7 mouse cellular contexts compared by ENCODE assay signal in genomic region chr4:134450392-134451195, GRCm38 (mm10). TPM values are rescaled to one million over a fixed set of nuclear protein-coding genes. Genes with fewer than 3 reads are reported as not detected.
DNase-seq lines count a peak whose midpoint lies in the region; ATAC-seq and TF ChIP-seq lines count a peak whose summit lies in the region.

No protein-coding gene starts in this region.

- WGBS in forebrain, embryonic 15.5 days: 11% methylated on average over 20 of the region's 20 CpGs
- WGBS in intestine, postnatal 0 days: 36% methylated on average over 20 of the region's 20 CpGs
- 19% methylated on average over 20 of the region's 20 CpGs for WGBS in limb, embryonic 11.5 days
- WGBS in olfactory bulb, adult 2 months: 28% methylated on average over 20 of the region's 20 CpGs

- peak overlapping the region; percentile 15 for H3K4me2 ChIP-seq in forebrain, embryonic 15.5 days (replicated peaks)
- H3K4me2 ChIP-seq in intestine, postnatal 0 days (replicated peaks; ENCODE audit: low read depth): peak overlapping the region; percentile 24
- peak overlapping the region; percentile 22; the same call in 1 of the 2 replicates for H3K4me2 ChIP-seq in limb, embryonic 11.5 days (ENCODE audit: low read depth, severe bottlenecking)

- no peaks in the 10 kb centered on the region for H3K36me3 ChIP-seq in ES-E14 (ENCODE audit: control insufficient read depth, insufficient read depth, low read length, poor library complexity, severe bottlenecking)
- no peaks in the 10 kb centered on the region for H3K36me3 ChIP-seq in forebrain, embryonic 15.5 days
- no peaks in the 10 kb centered on the region for H3K36me3 ChIP-seq in intestine, postnatal 0 days (ENCODE audit: control insufficient read depth, insufficient read depth)
- no peaks in the 10 kb centered on the region for H3K36me3 ChIP-seq in limb, embryonic 11.5 days (ENCODE audit: control insufficient read depth, insufficient read depth, low read length)

- in situ Hi-C loops in ES-E14 (cut with MboI; ENCODE audit: low sequenced_read_pairs in 2 of 2, unreplicated experiment in 2 of 2): no loop called here

- peaks cover 10 to 37% of the 10 kb centered on the region in 2 experiments; a peak in 3 of 4 replicates for H3K4me1 ChIP-seq in ES-E14 (ENCODE audit: control insufficient read depth in 2 of 2, insufficient read depth in 2 of 2, low read length in 2 of 2, poor library complexity in 1 of 2)
- H3K4me1 ChIP-seq in forebrain, embryonic 15.5 days: peaks cover 42% of the 10 kb centered on the region
- H3K4me1 ChIP-seq in intestine, postnatal 0 days (replicated peaks; ENCODE audit: control insufficient read depth, insufficient read depth, low read length): peaks cover 3% of the 10 kb centered on the region; the same call in 1 of the 2 replicates
- H3K4me1 ChIP-seq in limb, embryonic 11.5 days (ENCODE audit: control insufficient read depth, insufficient read depth, low read length): peaks cover 9% of the 10 kb centered on the region
- peaks cover 46% of the 10 kb centered on the region for H3K4me1 ChIP-seq in olfactory bulb, adult 2 months (ENCODE audit: control insufficient read depth, insufficient read depth, low read length)

- H3K4me3 ChIP-seq in ES-E14 (ENCODE audit: insufficient read depth in 1 of 2, low read depth in 1 of 2, low read length in 2 of 2, poor library complexity in 1 of 2, severe bottlenecking in 1 of 2): peak overlapping the region; percentile 8 to 17; a peak in 2 of 4 replicates
- H3K4me3 ChIP-seq in forebrain, embryonic 15.5 days: no peak overlapping the region
- no peak overlapping the region for H3K4me3 ChIP-seq in intestine, postnatal 0 days (ENCODE audit: low read depth, low read length)
- H3K4me3 ChIP-seq in limb, embryonic 11.5 days (ENCODE audit: low read depth, low read length): no peak overlapping the region
- H3K4me3 ChIP-seq in olfactory bulb, adult 2 months (ENCODE audit: insufficient read depth, low read depth, low read length): no peak overlapping the region

- no peak for DNase-seq in ES-E14 (ENCODE audit: low read depth, low spot score)
- peak; percentile 81 for DNase-seq in brain, embryonic 14.5 days (ENCODE audit: low read depth)
- peak; percentile 33 for DNase-seq in limb, embryonic 11.5 days (ENCODE audit: low spot score)
- no peak for DNase-seq in spleen, adult 12 weeks (ENCODE audit: low spot score)

- TF ChIP-seq CTCF in brain, embryonic 14.5 days (IDR thresholded peaks at IDR 0.05; ENCODE audit: borderline replicate concordance, extremely low read depth, insufficient read depth, insufficient read length): no peak
- no peak for TF ChIP-seq CTCF in intestine, postnatal 0 days (IDR thresholded peaks at IDR 0.05; ENCODE audit: low read depth)
- TF ChIP-seq CTCF in olfactory bulb, adult 2 months (IDR thresholded peaks at IDR 0.05; ENCODE audit: insufficient read depth, low read depth, low read length): no peak

- H3K9ac ChIP-seq in ES-E14 (ENCODE audit: insufficient read depth, low read depth, low read length, poor library complexity, severe bottlenecking): no peak overlapping the region; the same call in 1 of the 2 replicates
- peak overlapping the region; percentile 33 for H3K9ac ChIP-seq in forebrain, embryonic 15.5 days (replicated peaks)
- H3K9ac ChIP-seq in intestine, postnatal 0 days (ENCODE audit: low read depth, low read length): no peak overlapping the region
- 0 out of 2 replicates have a peak overlapping the region, but pooled peaks have one; percentile 12 for H3K9ac ChIP-seq in limb, embryonic 11.5 days (ENCODE audit: low read length)

- H3K27ac ChIP-seq in ES-E14 (ENCODE audit: insufficient read depth, low read depth, low read length, poor library complexity, severe bottlenecking): no peak overlapping the region
- H3K27ac ChIP-seq in forebrain, embryonic 15.5 days (replicated peaks): peak overlapping the region; percentile 91
- H3K27ac ChIP-seq in intestine, postnatal 0 days (ENCODE audit: low read depth, low read length): no peak overlapping the region
- no peak overlapping the region for H3K27ac ChIP-seq in limb, embryonic 11.5 days (replicated peaks; ENCODE audit: low read depth, low read length)
- H3K27ac ChIP-seq in olfactory bulb, adult 2 months (ENCODE audit: insufficient read depth, low read depth, low read length): peak overlapping the region; percentile 86

- ATAC-seq in forebrain, embryonic 15.5 days (replicated peaks): peak; percentile 60
- ATAC-seq in intestine, postnatal 0 days: no peak
- ATAC-seq in limb, embryonic 11.5 days (ENCODE audit: insufficient number of reproducible peaks, low FRiP score, low TSS enrichment, low read depth): no peak

- 0 out of 2 replicates have a peak, but pooled peaks cover 3% of the 10 kb centered on the region for H3K27me3 ChIP-seq in forebrain, embryonic 15.5 days
- H3K27me3 ChIP-seq in intestine, postnatal 0 days (replicated peaks; ENCODE audit: control insufficient read depth, insufficient read depth, low read length): peaks cover 10% of the 10 kb centered on the region; the same call in 1 of the 2 replicates
- H3K27me3 ChIP-seq in limb, embryonic 11.5 days (ENCODE audit: control insufficient read depth, insufficient read depth, low read length): peaks cover 12% of the 10 kb centered on the region

- TF ChIP-seq POLR2A in brain, embryonic 14.5 days (IDR thresholded peaks at IDR 0.05; ENCODE audit: borderline replicate concordance, extremely low read depth, insufficient read depth, insufficient read length, poor library complexity, severe bottlenecking): peak; percentile 5; the same call in 1 of the 2 replicates
- TF ChIP-seq POLR2A in olfactory bulb, adult 2 months (IDR thresholded peaks at IDR 0.05; ENCODE audit: insufficient read depth, low read depth, low read length): no peak

- no peaks in the 10 kb centered on the region for H3K9me3 ChIP-seq in ES-E14 (ENCODE audit: control insufficient read depth, insufficient read depth, low read depth, low read length)
- no peaks in the 10 kb centered on the region for H3K9me3 ChIP-seq in forebrain, embryonic 15.5 days
- H3K9me3 ChIP-seq in intestine, postnatal 0 days (ENCODE audit: control insufficient read depth): no peaks in the 10 kb centered on the region
- H3K9me3 ChIP-seq in limb, embryonic 11.5 days (ENCODE audit: control insufficient read depth, low read length): no peaks in the 10 kb centered on the region

TF ChIP-seq in ES-E14, 5 proteins besides CTCF, POLR2A, EP300 and RAD21:
- no peak for TF ChIP-seq CHD2 (IDR thresholded peaks at IDR 0.05; ENCODE audit: low read depth, low read length)
- TF ChIP-seq ZC3H11A (IDR thresholded peaks at IDR 0.05; ENCODE audit: borderline replicate concordance, low read depth, low read length): no peak
- no peak for TF ChIP-seq MAFK (IDR thresholded peaks at IDR 0.05; ENCODE audit: insufficient read depth, low read depth, low read length)
- TF ChIP-seq ZNF384 (IDR thresholded peaks at IDR 0.05; ENCODE audit: low read depth, low read length): no peak
- TF ChIP-seq HCFC1 (IDR thresholded peaks at IDR 0.05; ENCODE audit: borderline replicate concordance, insufficient read depth, low read length): no peak
TF ChIP-seq in ES-E14: peak in this region for 0.

RNA-seq across cellular contexts. Expression of gene Stmn1, which starts 17.5 kb away (rescaled TPM):
- total RNA-seq in ES-E14 (2012; rRNA removed): 322 and 361 TPM in 2 replicates
- 1,070 and 2,202 TPM in 2 replicates for polyA plus RNA-seq in brain, embryonic 14.5 days (2012; rRNA removed)
- 7,875 and 7,989 TPM in 2 replicates for polyA plus RNA-seq in forebrain, embryonic 15.5 days (2015; fragmentation: Nextera tagmentation; extraction: Ambion mirVana)
- 398 and 412 TPM in 2 replicates for polyA plus RNA-seq in intestine, postnatal 0 days (2015; fragmentation: Nextera tagmentation; extraction: Ambion mirVana)
- 2,250 and 2,263 TPM in 2 replicates for polyA plus RNA-seq in limb, embryonic 11.5 days (2014; fragmentation: Nextera tagmentation; extraction: Ambion mirVana)
- polyA plus RNA-seq in olfactory bulb, adult 2 months (2012; ENCODE audit: insufficient read depth, insufficient read length, low replicate concordance, missing spikeins): 402 and 593 TPM in 2 replicates

RNA-seq across cellular contexts. Expression of gene Paqr7, which starts 45.9 kb away (rescaled TPM):
- total RNA-seq in ES-E14 (2012; rRNA removed): 4.8 and 6.9 TPM in 2 replicates
- polyA plus RNA-seq in brain, embryonic 14.5 days (2012; rRNA removed): 19.6 and 21.3 TPM in 2 replicates
- 10.8 and 12.3 TPM in 2 replicates for polyA plus RNA-seq in forebrain, embryonic 15.5 days (2015; fragmentation: Nextera tagmentation; extraction: Ambion mirVana)
- polyA plus RNA-seq in intestine, postnatal 0 days (2015; fragmentation: Nextera tagmentation; extraction: Ambion mirVana): 62.6 and 70.3 TPM in 2 replicates
- 0.65 and 0.88 TPM in 2 replicates for polyA plus RNA-seq in limb, embryonic 11.5 days (2014; fragmentation: Nextera tagmentation; extraction: Ambion mirVana)
- polyA plus RNA-seq in olfactory bulb, adult 2 months (2012; ENCODE audit: insufficient read depth, insufficient read length, low replicate concordance, missing spikeins): not detected in 2 replicates

RNA-seq across cellular contexts. Expression of gene Pafah2, which starts 54.5 kb away (rescaled TPM):
- 15.8 and 18.4 TPM in 2 replicates for total RNA-seq in ES-E14 (2012; rRNA removed)
- polyA plus RNA-seq in brain, embryonic 14.5 days (2012; rRNA removed): 14.0 and 14.6 TPM in 2 replicates
- 7.7 TPM in 2 replicates for polyA plus RNA-seq in forebrain, embryonic 15.5 days (2015; fragmentation: Nextera tagmentation; extraction: Ambion mirVana)
- polyA plus RNA-seq in intestine, postnatal 0 days (2015; fragmentation: Nextera tagmentation; extraction: Ambion mirVana): 39.8 and 49.2 TPM in 2 replicates
- 9.5 and 10.8 TPM in 2 replicates for polyA plus RNA-seq in limb, embryonic 11.5 days (2014; fragmentation: Nextera tagmentation; extraction: Ambion mirVana)
- not detected in 2 replicates for polyA plus RNA-seq in olfactory bulb, adult 2 months (2012; ENCODE audit: insufficient read depth, insufficient read length, low replicate concordance, missing spikeins)

Comparison
In these comparisons a context has a peak if more than half of its experiments do, and no peak if none do; other contexts are left out.
1. DNase-seq: peak in brain, embryonic 14.5 days (single experiment) and limb, embryonic 11.5 days (single experiment); none in ES-E14 (single experiment) and spleen, adult 12 weeks (single experiment).
2. H3K27ac ChIP-seq: peak in forebrain, embryonic 15.5 days (single experiment) and olfactory bulb, adult 2 months (single experiment); none in ES-E14 (single experiment), intestine, postnatal 0 days (single experiment) and limb, embryonic 11.5 days (single experiment).
3. H3K4me3 ChIP-seq: peak in ES-E14 (2 of 2); none in forebrain, embryonic 15.5 days (single experiment), intestine, postnatal 0 days (single experiment), limb, embryonic 11.5 days (single experiment) and olfactory bulb, adult 2 months (single experiment).
4. H3K9ac ChIP-seq: peak in forebrain, embryonic 15.5 days (single experiment) and limb, embryonic 11.5 days (single experiment); none in ES-E14 (single experiment) and intestine, postnatal 0 days (single experiment).
5. Peak in every context shown above with its lines, with median percentiles within 50 percentile points of each other: H3K4me2 ChIP-seq.